Mouse (Mus musculus) adrenal gland, adult 10 weeks (tissue): ENCODE results near the gene Tab3. TPM values are rescaled to one million over a fixed set of nuclear protein-coding genes. Genes with fewer than 3 reads are reported as not detected.

ENCODE experiments used
- polyA plus RNA-seq: library from polyadenylated mRNA; stranded (reverse); fragments of 350-450 nt; fragmentation: Illumina TruSeq; extraction: RNeasy Lipid Tissue Mini Kit (QIAGEN cat#74804); gene quantifications from one replicate; pipeline ENCODE4 v1.2.3, GENCODE M21; 2014; ENCODE audit warnings: low read depth, low replicate concordance

The Tab3 gene
- 26.2 TPM for polyA plus RNA-seq

GRCm38 (mm10) chrX:85573532-85574181 is at the start of gene Tab3:
Gene Tab3 (plus strand): TSS chrX:85574022.

Other genes starting within 250 kb of the Tab3 start
- 81.3 TPM for gene Gk, start 202.8 kb downstream of the Tab3 start, polyA plus RNA-seq